Mouse (Mus musculus) stomach, embryonic 15.5 days (tissue): ENCODE data around the gene Hexim2. TPM values are rescaled to one million over a fixed set of nuclear protein-coding genes. Genes with fewer than 3 reads are reported as not detected.

Source experiments
- ATAC-seq: fragments of 200-750 bp; cut with Nextera tagmentation; 2 replicates; pipeline ENCODE4 v1.8.0; 2017; ENCODE audit warnings: low read depth, moderate number of reproducible peaks, moderate TSS enrichment; ENCODE audit not compliant: insufficient read depth, low FRiP score
- H3K27ac ChIP-seq: fragments of 300-500 bp; sonication (generic); 2 replicates; pipeline ENCODE4 v1.5.1; 2015; ENCODE audit warnings: mild to moderate bottlenecking, inconsistent platforms
- H3K27me3 ChIP-seq: fragments of 300-500 bp; sonication (generic); replicated peaks from 2 replicates; pipeline ENCODE4 v1.6.1; 2015; ENCODE audit warnings: inconsistent platforms
- H3K36me3 ChIP-seq: fragments of 300-500 bp; sonication (generic); 2 replicates; pipeline ENCODE4 v1.6.1; 2015; ENCODE audit warnings: inconsistent platforms
- H3K4me1 ChIP-seq: fragments of 300-500 bp; sonication (generic); 2 replicates; pipeline ENCODE4 v1.6.1; 2015; ENCODE audit warnings: inconsistent platforms
- H3K4me2 ChIP-seq: fragments of 300-500 bp; sonication (generic); 2 replicates; pipeline ENCODE4 v1.6.1; 2015; ENCODE audit warnings: mild to moderate bottlenecking, inconsistent platforms
- H3K4me3 ChIP-seq: fragments of 300-500 bp; sonication (generic); replicated peaks from 2 replicates; pipeline ENCODE4 v1.5.1; 2015; ENCODE audit warnings: inconsistent platforms
- H3K9ac ChIP-seq: fragments of 300-500 bp; sonication (generic); 2 replicates; pipeline ENCODE4 v1.6.1; 2015; ENCODE audit warnings: inconsistent platforms
- H3K9me3 ChIP-seq: fragments of 300-500 bp; sonication (generic); 2 replicates; pipeline ENCODE4 v1.6.1; 2016; ENCODE audit warnings: inconsistent platforms
- WGBS: fragments of 180-500 bp; shearing (Covaris S2); methylation state at CpG from one replicate; pipeline ENCODE4 v1.1.7; 2015; 5-methylcytosine and 5-hydroxymethylcytosine counted together
- polyA plus RNA-seq: library from polyadenylated mRNA; unstranded; fragments of >200 nt; fragmentation: Nextera tagmentation; extraction: Ambion mirVana; gene quantifications from 2 replicates; pipeline ENCODE4 v1.2.1, GENCODE M21; 2015

The Hexim2 gene
- polyA plus RNA-seq, 1 experiment from 2014 or later: 8.7 TPM

- Histone ChIP-seq H3K4me1 (no peaks in the 10 kb centered on the region), H3K27ac (no peak overlapping the region), H3K27me3 (no peaks in the 10 kb centered on the region), H3K4me3 (no peak overlapping the region), H3K9me3 (no peaks in the 10 kb centered on the region), H3K9ac (no peak overlapping the region), H3K36me3 (no peaks in the 10 kb centered on the region), H3K4me2 (no peak overlapping the region)
- 89% methylated on average over 8 of the region's 8 CpGs for WGBS
- no peak for ATAC-seq
Measured at GRCm38 (mm10) chr11:103178748-103179147, 46.5 kb downstream of the Hexim2 start.

GRCm38 (mm10) chr11:103180426-103180825 lies 48.2 kb downstream of the Hexim2 start:
- Histone ChIP-seq H3K4me1 (no peaks in the 10 kb centered on the region), H3K27ac (no peak overlapping the region), H3K4me3 (no peak overlapping the region), H3K27me3 (no peaks in the 10 kb centered on the region), H3K9ac (no peak overlapping the region), H3K9me3 (no peaks in the 10 kb centered on the region), H3K36me3 (no peaks in the 10 kb centered on the region), H3K4me2 (no peak overlapping the region)
- WGBS: 59% methylated on average over 1 of the region's 1 CpGs
- no peak for ATAC-seq

GRCm38 (mm10) chr11:103181349-103181748 lies 49.1 kb downstream of the Hexim2 start:
- no peak overlapping the region for H3K9ac ChIP-seq
- no peaks in the 10 kb centered on the region for H3K9me3 ChIP-seq
- no peaks in the 10 kb centered on the region for H3K4me1 ChIP-seq
- no peaks in the 10 kb centered on the region for H3K36me3 ChIP-seq
- no peak overlapping the region for H3K27ac ChIP-seq
- H3K4me2 ChIP-seq: no peak overlapping the region
- no peaks in the 10 kb centered on the region for H3K27me3 ChIP-seq
- 70% methylated on average over 9 of the region's 9 CpGs for WGBS
- ATAC-seq: no peak
- H3K4me3 ChIP-seq: no peak overlapping the region

DNA sequence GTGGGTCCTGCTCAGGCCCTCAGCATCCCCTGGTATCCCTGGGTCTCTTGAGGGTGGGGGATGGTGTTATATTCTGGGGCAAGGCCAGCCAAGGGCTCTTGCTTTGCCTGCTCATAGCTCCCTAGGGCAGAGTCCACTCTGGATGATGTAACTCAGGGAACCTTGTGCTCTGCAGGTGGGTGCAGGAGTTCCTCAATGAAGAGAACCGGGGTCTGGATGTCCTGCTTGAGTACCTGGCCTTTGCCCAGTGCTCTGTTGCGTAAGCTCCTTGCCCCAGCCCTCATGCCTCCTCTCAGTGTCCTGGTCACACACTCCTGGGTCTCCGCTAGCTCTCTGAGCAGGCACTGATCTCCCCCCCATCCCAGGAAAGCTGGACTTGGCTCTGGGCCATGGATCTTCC lies 49.7 kb downstream of the Hexim2 start:
- Histone ChIP-seq H3K9ac (no peak overlapping the region), H3K4me2 (no peak overlapping the region)
- no peak for ATAC-seq

DNA sequence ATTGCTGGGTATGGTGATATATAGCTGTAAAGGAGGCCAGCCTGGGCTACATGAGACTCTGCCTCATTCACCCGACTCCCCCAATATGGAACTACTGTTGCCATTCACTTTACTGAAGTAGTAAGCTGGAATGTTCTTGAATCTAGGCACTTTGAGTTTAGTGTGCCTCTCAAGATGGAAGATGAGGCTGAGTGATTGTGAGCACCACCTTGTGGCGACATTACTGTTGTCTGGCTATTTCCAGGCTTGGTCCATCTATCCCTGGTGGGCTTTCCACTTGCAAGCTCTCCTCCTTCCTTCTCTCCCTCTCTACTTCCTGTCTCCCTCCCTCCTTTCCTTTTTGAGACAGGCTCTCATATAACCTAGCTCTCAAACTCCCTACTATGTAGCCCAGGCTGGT lies 52.7 kb downstream of the Hexim2 start:
- ATAC-seq: no peak
- 43% methylated on average over 2 of the region's 2 CpGs for WGBS

More for the DNA sequence above, 49.7 kb downstream of the Hexim2 start:
- WGBS: 68% methylated on average over 3 of the region's 3 CpGs
- Histone ChIP-seq H3K27ac (no peak overlapping the region), H3K4me1 (no peaks in the 10 kb centered on the region), H3K9me3 (no peaks in the 10 kb centered on the region), H3K27me3 (no peaks in the 10 kb centered on the region), H3K4me3 (no peak overlapping the region), H3K36me3 (no peaks in the 10 kb centered on the region)

More for the DNA sequence above, 52.7 kb downstream of the Hexim2 start:
- Histone ChIP-seq H3K36me3 (no peaks in the 10 kb centered on the region), H3K4me3 (no peak overlapping the region), H3K9me3 (no peaks in the 10 kb centered on the region), H3K27me3 (0 out of 2 replicates have a peak, but pooled peaks cover 3% of the 10 kb centered on the region), H3K4me2 (no peak overlapping the region), H3K9ac (no peak overlapping the region), H3K4me1 (no peaks in the 10 kb centered on the region), H3K27ac (no peak overlapping the region)

Other genes with a start within 250 kb of the Hexim2 start
- not detected in 2 replicates for gene Fam187a, start 247.3 kb upstream of the Hexim2 start, polyA plus RNA-seq
- gene Gfap, start 231.5 kb upstream of the Hexim2 start, polyA plus RNA-seq: 0.70 and 1.2 TPM in 2 replicates
- 9.5 TPM in 2 replicates for gene Kif18b, start 207.3 kb upstream of the Hexim2 start, polyA plus RNA-seq
- gene C1ql1, start 185.7 kb upstream of the Hexim2 start, polyA plus RNA-seq: 5.1 and 5.6 TPM in 2 replicates
- gene Nmt1, start 104.2 kb upstream of the Hexim2 start, polyA plus RNA-seq: 48.5 and 52.2 TPM in 2 replicates
- 107 TPM in 2 replicates for gene Dcakd, start 104.1 kb upstream of the Hexim2 start, polyA plus RNA-seq
- gene Plcd3, start 30.8 kb upstream of the Hexim2 start, polyA plus RNA-seq: 3.5 and 3.6 TPM in 2 replicates
- 19.2 and 23.7 TPM in 2 replicates for gene Acbd4, start 30.7 kb upstream of the Hexim2 start, polyA plus RNA-seq
- gene Hexim1, start 16.2 kb upstream of the Hexim2 start, polyA plus RNA-seq: 5.1 and 5.4 TPM in 2 replicates
- 3.8 and 4.0 TPM in 2 replicates for gene Fmnl1, start 38.7 kb downstream of the Hexim2 start, polyA plus RNA-seq
- gene 1700023F06Rik, start 76.1 kb downstream of the Hexim2 start, polyA plus RNA-seq: 1.0 and 1.4 TPM in 2 replicates
- not detected in 2 replicates for gene Spata32, start 86.0 kb downstream of the Hexim2 start, polyA plus RNA-seq
- 3.6 and 3.8 TPM in 2 replicates for gene Map3k14, start 135.0 kb downstream of the Hexim2 start, polyA plus RNA-seq
- 21.2 and 21.5 TPM in 2 replicates for gene Arhgap27, start 231.3 kb downstream of the Hexim2 start, polyA plus RNA-seq